Mouse (Mus musculus) cerebellum, adult 2 months (tissue): ENCODE data around the gene Fstl1. TPM values are rescaled to one million over a fixed set of nuclear protein-coding genes. Genes with fewer than 3 reads are reported as not detected.

Experiments used
- DNase-seq, 2 experiments: peaks; one replicate each; pipeline ENCODE4 v3.0.0; 2021
- H3K27ac ChIP-seq: fragments of 200-500 bp; 2 replicates; pipeline ENCODE4 v1.5.1; 2012; ENCODE audit warnings: low read length, control low read depth, inconsistent platforms; ENCODE audit not compliant: insufficient read depth
- H3K27me3 ChIP-seq: fragments of 200-500 bp; 2 replicates; pipeline ENCODE4 v1.6.1; 2012; ENCODE audit warnings: inconsistent platforms, mild to moderate bottlenecking, low read length, moderate library complexity; ENCODE audit not compliant: control insufficient read depth, insufficient read depth
- H3K4me1 ChIP-seq: fragments of 200-500 bp; 2 replicates; pipeline ENCODE4 v1.6.1; 2011; ENCODE audit warnings: low read length; ENCODE audit not compliant: control insufficient read depth, insufficient read depth
- H3K4me3 ChIP-seq: fragments of 200-500 bp; replicated peaks from 2 replicates; pipeline ENCODE3; 2011; ENCODE audit warnings: mild to moderate bottlenecking, low read depth, low read length, control low read depth; ENCODE audit not compliant: insufficient read depth
- CTCF ChIP-seq: fragments of 200-500 bp; IDR thresholded peaks from 2 replicates; pipeline ENCODE4 v1.5.1; 2011; ENCODE audit warnings: low read depth, mild to moderate bottlenecking, control low read depth, low read length, moderate library complexity, borderline replicate concordance; ENCODE audit not compliant: insufficient read depth
- POLR2A ChIP-seq: fragments of 200-500 bp; IDR thresholded peaks from 2 replicates; pipeline ENCODE4 v1.6.1; 2011; ENCODE audit warnings: low read length, control low read depth, borderline replicate concordance; ENCODE audit not compliant: insufficient read depth
- WGBS: fragments of 180-500 bp; shearing (Covaris S2); methylation state at CpG from one replicate; pipeline ENCODE4 v1.1.7; 2018; 5-methylcytosine and 5-hydroxymethylcytosine counted together
- polyA plus RNA-seq: library from polyadenylated mRNA; depleted of rRNA; stranded (reverse); fragments of >200 nt; gene quantifications from 2 replicates; pipeline ENCODE4 v1.2.3, GENCODE M21; 2012

Gene Fstl1
- polyA plus RNA-seq, 1 experiment: 35.2 TPM

DNA sequence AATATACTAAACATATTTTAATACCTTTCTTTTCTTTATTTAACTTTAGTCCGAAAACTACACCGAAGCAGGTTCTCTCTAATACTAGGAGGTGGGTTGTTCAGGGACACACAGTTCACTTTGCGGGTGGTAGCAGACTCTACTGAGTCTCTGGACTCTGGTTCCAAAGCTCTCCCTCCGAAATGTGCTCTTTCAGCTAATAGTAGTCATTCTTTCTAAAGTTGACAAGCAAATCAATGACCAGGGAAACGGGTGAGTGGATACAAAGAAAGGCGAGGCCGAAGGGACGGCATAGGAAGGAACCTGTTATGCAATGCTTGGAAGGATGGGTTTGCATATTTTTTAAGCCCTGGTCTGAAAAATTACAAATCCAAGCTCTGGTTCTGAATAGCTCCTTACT lies 80.8 kb downstream of the Fstl1 start:
- no peaks in the 10 kb centered on the region for H3K27me3 ChIP-seq
- 81% methylated on average over 8 of the region's 8 CpGs for WGBS
- TF ChIP-seq CTCF (no peak), POLR2A (no peak)
- no peak overlapping the region for H3K27ac ChIP-seq
- no peak for DNase-seq
- peaks cover 3% of the 10 kb centered on the region; the same call in 1 of the 2 replicates for H3K4me1 ChIP-seq
- no peak overlapping the region for H3K4me3 ChIP-seq

DNA sequence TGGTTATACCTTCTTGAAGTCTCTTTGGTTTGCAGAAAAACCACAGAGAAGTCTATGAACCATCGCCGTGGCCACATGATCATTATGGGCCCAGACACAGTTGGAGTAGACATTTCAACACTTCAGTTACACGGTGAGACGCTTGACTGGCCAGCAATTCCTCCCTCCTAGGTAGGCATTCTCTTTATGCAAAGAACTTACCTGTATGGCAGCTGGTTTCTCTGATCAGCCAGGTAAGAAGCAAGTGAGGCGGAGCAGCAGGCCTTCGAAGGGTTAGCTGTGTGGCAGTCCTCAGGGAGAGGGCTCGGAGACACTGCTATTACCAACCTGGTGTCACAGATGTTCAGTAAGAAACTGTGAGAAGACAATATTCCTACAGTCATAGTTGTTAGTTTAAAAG lies 83.5 kb downstream of the Fstl1 start:
- TF ChIP-seq POLR2A: no peak
- no peak for TF ChIP-seq CTCF
- Histone ChIP-seq H3K27me3 (no peaks in the 10 kb centered on the region), H3K27ac (no peak overlapping the region), H3K4me1 (peaks cover 3% of the 10 kb centered on the region; the same call in 1 of the 2 replicates), H3K4me3 (no peak overlapping the region)
- 85% methylated on average over 7 of the region's 7 CpGs for WGBS
- DNase-seq: no peak

DNA sequence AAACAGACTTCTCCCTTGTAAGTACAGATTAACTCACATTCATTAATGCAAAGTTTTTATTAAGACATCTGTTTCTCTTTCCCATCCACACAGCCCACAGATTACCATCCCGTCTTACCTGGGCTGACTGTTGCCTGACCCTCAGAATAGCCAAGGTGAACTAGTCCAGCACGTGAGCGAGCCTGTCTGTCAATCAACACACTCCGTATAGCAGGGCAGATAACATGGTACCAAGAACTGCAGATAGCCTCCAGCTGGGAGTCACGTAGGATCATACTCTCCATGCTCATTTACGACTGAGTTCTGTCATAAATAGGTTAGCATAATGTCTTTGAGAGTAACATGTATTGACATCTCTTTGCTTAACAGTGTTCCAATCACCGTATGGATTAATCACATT lies 84.4 kb downstream of the Fstl1 start, which contains the start of gene Gm36028:
Gene Gm36028, minus strand, starts transcription at position 118 of the 400 bp plus-strand sequence.
- DNase-seq: no peak
- no peak within 1 kb of the TSS for H3K27ac ChIP-seq
- no peak within 1 kb of the TSS for H3K4me3 ChIP-seq
- no peaks in the 10 kb centered on the region for H3K27me3 ChIP-seq
- peaks cover 2% of the 10 kb centered on the region; the same call in 1 of the 2 replicates for H3K4me1 ChIP-seq
- no peak for TF ChIP-seq CTCF
- no peak for TF ChIP-seq POLR2A
- WGBS: 85% methylated on average over 7 of the region's 7 CpGs

DNA sequence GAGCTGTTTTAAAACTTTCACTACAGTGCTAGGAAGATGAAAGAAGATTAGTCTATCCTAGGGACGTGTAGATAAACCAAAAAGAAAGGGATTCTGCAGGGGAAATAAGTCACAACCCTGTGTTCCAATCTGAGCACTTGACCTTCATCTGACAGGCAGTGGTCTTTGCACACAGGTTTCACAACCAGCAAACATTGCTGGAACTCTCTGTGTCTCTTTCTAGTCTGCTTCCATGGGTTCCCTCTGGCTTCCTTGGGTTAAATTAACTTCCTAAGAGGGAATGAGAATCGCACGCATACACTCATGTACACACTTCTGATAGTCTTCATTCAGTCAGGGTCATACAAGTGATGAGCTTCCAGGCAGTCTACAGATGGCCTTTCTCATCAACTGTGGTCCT lies 87.2 kb downstream of the Fstl1 start:
- Histone ChIP-seq H3K4me1 (no peaks in the 10 kb centered on the region; the same call in 1 of the 2 replicates), H3K27me3 (no peaks in the 10 kb centered on the region), H3K4me3 (no peak overlapping the region), H3K27ac (no peak overlapping the region)
- TF ChIP-seq CTCF (no peak), POLR2A (no peak)
- DNase-seq: no peak
- WGBS: 92% methylated on average over 3 of the region's 3 CpGs

DNA sequence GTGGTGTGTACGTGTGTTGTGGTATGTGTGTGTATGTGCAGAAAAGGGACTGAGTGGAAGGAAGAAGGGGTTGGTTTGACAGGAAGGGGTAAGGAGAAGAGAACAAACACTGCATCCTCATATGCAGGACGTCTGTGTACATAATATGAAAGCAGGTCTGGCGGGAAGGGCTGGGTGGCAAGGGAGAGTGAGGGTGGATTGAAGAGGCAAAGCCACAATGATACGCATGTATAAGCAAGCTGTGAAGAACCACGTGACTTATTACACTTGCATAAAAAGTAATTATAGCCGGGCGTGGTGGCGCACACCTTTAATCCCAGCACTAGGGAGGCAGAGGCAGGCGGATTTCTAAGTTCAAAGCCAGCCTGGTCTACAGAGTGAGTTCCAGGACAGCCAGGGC lies 89.2 kb downstream of the Fstl1 start:
- Histone ChIP-seq H3K4me3 (no peak overlapping the region), H3K27me3 (no peaks in the 10 kb centered on the region), H3K4me1 (no peaks in the 10 kb centered on the region; the same call in 1 of the 2 replicates), H3K27ac (no peak overlapping the region)
- WGBS: 86% methylated on average over 9 of the region's 9 CpGs
- DNase-seq: no peak
- TF ChIP-seq CTCF: no peak
- no peak for TF ChIP-seq POLR2A

DNA sequence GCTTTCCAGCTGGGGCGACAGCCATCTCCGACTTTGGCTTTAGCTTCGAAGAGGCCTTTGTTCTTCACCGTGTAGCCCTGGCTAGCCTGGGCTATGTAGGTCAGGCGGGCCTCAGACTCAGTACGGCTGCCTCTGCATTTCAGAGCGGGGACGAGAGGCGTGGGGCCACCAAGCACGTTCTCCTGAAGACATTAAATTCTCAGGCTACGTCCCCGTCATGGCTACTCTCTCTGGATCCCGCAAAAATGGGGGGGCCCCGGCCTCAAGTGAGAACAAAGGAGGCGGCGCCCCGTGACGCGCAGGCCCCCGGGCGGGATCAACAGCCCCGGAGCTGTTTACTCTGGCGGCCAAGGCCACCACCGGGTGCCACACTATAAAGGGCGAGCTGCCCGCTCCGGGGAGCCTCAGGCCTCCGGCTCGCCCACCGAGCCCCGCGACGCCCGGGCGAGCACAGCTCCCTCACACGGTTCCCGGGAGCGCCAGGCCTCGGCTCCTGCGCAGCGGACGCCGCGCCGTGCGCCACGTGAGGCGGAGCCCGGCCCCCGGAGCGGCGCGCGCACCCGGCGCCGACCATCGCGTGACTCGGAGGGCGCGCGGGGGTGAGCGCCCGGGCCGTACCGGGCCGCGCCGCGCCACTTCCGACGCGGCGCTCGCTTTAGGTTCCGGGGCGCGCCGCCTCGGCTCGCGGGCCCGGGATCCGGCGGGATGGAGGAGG lies 91.3 kb downstream of the Fstl1 start, which contains the start of gene Lrrc58:
Gene Lrrc58, plus strand, starts transcription at position 599 of the 715 bp plus-strand sequence.
- H3K27me3 ChIP-seq: no peaks in the 10 kb centered on the region
- WGBS: under 1% methylated on average over 86 of the region's 86 CpGs
- TF ChIP-seq POLR2A (peak; percentile 78), CTCF (no peak)
- DNase-seq: peak; percentile 89 to 90
- H3K4me1 ChIP-seq: peaks cover 4% of the 10 kb centered on the region
- H3K27ac ChIP-seq: peak within 1 kb of the TSS; percentile 98
- peak within 1 kb of the TSS; percentile 96 for H3K4me3 ChIP-seq

DNA sequence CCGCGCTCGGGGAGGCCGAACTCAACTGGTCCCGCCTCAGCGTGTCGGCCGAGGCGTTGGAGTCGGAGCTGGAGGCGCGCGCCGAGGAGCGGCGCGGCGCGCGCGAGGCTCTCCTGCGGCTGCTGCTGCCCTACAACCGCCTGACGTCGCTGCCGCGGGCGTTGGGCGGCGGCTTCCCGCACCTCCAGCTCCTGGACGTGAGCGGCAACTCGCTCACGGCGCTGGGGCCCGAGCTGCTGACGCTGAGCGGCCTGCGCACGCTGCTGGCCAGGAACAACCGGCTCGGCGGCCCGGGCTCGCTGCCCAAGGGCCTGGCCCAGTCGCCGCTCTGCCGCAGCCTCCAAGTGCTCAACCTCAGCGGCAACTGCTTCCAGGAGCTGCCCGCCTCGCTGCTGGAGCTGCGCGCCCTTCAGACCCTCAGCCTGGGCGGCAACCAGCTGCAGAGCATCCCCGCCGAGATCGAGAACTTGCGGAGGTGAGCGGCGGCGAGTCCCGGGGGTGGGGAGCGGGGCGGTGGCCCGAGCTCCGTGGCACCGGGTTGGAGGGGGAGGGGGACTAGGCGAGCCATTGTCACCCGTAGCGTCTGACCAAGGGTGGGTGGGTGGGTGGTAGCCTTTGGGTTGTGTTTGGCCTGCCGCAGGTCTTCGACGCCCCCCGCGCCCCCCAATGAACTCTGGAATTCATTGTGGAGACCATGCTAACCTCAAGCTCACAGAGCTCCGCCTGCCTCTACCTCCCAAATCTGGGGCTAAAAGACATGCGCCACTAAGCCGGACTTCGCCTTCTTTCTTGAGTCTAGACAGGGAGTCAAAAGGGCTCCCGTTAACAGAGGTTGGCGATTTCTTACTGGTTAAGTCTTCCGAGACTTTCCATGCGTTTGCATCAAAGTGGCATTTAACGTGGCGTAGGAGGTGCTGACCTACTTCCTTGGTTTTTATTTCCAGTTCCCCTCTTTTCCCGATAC lies 92.1 kb downstream of the Fstl1 start:
- H3K27me3 ChIP-seq: no peaks in the 10 kb centered on the region
- TF ChIP-seq CTCF: no peak
- no peak for TF ChIP-seq POLR2A
- under 1% methylated on average over 82 of the region's 87 CpGs for WGBS
- peak overlapping the region; percentile 98 for H3K27ac ChIP-seq
- DNase-seq: no peak
- peak overlapping the region; percentile 96 for H3K4me3 ChIP-seq
- H3K4me1 ChIP-seq: peaks cover 4% of the 10 kb centered on the region
